Mouse (Mus musculus) macrophage (primary cell): ENCODE data around the gene Gm20767. TPM values are rescaled to one million over a fixed set of nuclear protein-coding genes. Genes with fewer than 3 reads are reported as not detected.

Source experiments
- polyA plus RNA-seq: library from polyadenylated mRNA; stranded (reverse); fragments of 250-400 nt; gene quantifications from 3 replicates; pipeline ENCODE4 v1.2.4, GENCODE M21; 2018; ENCODE audit warnings: inconsistent platforms

The Gm20767 gene
- polyA plus RNA-seq, 1 experiment from 2014 or later, result not detected

Other genes with a start within 250 kb of the Gm20767 start
- gene Tcstv1, start 245.5 kb upstream of the Gm20767 start, polyA plus RNA-seq, result not detected in 3 replicates
- not detected in 3 replicates for gene Gm21761, start 211.0 kb upstream of the Gm20767 start, polyA plus RNA-seq
- not detected in 3 replicates for gene B020031M17Rik, start 189.4 kb upstream of the Gm20767 start, polyA plus RNA-seq
- 0.40 TPM in 1 of 3 replicates, not detected in the others for gene Gm36079, start 113.2 kb upstream of the Gm20767 start, polyA plus RNA-seq
- 162 to 309 TPM (median 224 TPM) in 3 replicates for gene Gm21188, start 88.1 kb upstream of the Gm20767 start, polyA plus RNA-seq
- not detected in 3 replicates for gene Gm21818, start 32.2 kb downstream of the Gm20767 start, polyA plus RNA-seq
- 0.60 TPM in 1 of 3 replicates, not detected in the others for gene Gm21762, start 75.7 kb downstream of the Gm20767 start, polyA plus RNA-seq
- gene Gm21731, start 98.9 kb downstream of the Gm20767 start, polyA plus RNA-seq, result not detected in 3 replicates
- not detected in 3 replicates for gene AF067061, start 122.9 kb downstream of the Gm20767 start, polyA plus RNA-seq
- 5.4 to 17.8 TPM (median 7.1 TPM) in 3 replicates for gene BC147527, start 160.1 kb downstream of the Gm20767 start, polyA plus RNA-seq
- not detected in 3 replicates for gene Tcstv3, start 176.6 kb downstream of the Gm20767 start, polyA plus RNA-seq